Mouse (Mus musculus) kidney, adult 2 months (tissue): ENCODE measurements around the gene Cd86.

Experiments used
- CTCF ChIP-seq: fragments of 200-500 bp; conservative IDR thresholded peaks from 2 replicates; pipeline ENCODE4 v1.5.1; 2011; ENCODE audit warnings: low read depth, mild to moderate bottlenecking, control low read depth, low read length, moderate library complexity, mixed read lengths; ENCODE audit not compliant: insufficient read depth, insufficient read length
- POLR2A ChIP-seq: fragments of 200-500 bp; IDR thresholded peaks from one replicate; pipeline ENCODE4 v1.6.1; 2011; ENCODE audit warnings: low read depth, low read length, control low read depth

DNA sequence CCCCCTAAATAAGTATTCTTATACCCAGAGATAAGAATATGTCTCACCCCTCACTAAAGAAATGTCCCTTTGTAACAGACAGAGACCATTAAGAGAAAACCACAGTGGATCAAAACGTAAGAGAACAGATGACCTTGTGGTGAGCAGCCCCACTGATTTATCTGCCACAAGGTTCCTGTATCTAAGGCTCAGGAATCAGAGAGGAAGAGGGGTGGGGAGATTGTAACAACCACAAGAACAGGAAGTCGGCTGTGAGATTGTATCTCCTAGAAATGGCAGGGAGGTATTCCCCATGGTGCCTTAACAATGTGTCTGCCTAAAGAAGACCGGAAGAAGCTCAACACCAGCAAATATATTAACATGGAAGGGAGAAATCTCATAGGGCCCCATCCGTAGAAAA is 77.9 kb downstream of the Cd86 start:
- TF ChIP-seq CTCF (no peak), POLR2A (no peak)
